Mouse (Mus musculus) E14TG2a.4 (cell line): ENCODE data around the gene Ano8.
"Not testable (repeated sequence)": the region's sequence is repeated elsewhere in the genome, so short reads cannot be mapped to it uniquely, and the experiment has no call there.

Experiments
- H3K27me3 ChIP-seq: 2 replicates; pipeline ENCODE4 v1.6.1; 2014; ENCODE audit warnings: low read length, control low read depth; ENCODE audit not compliant: insufficient read depth
- H3K36me3 ChIP-seq: 2 replicates; pipeline ENCODE4 v1.6.1; 2014; ENCODE audit warnings: low read length, control low read depth; ENCODE audit not compliant: insufficient read depth
- H3K4me1 ChIP-seq: replicated peaks from 2 replicates; pipeline ENCODE4 v1.6.1; 2014; ENCODE audit warnings: low read depth, low read length, control low read depth
- H3K4me3 ChIP-seq: replicated peaks from 2 replicates; pipeline ENCODE4 v1.5.1; 2014; ENCODE audit warnings: mild to moderate bottlenecking, low read length
- H3K9me3 ChIP-seq: 2 replicates; pipeline ENCODE4 v1.6.1; 2014; ENCODE audit warnings: low read length, control low read depth
- CTCF ChIP-seq: conservative IDR thresholded peaks from 2 replicates; pipeline ENCODE4 v1.5.1; 2014; ENCODE audit warnings: low read length
- NANOG ChIP-seq: IDR thresholded peaks from 2 replicates; pipeline ENCODE4 v1.6.1; 2014; ENCODE audit warnings: borderline replicate concordance, low read length, mixed read lengths
- POU5F1 ChIP-seq: IDR thresholded peaks from 2 replicates; pipeline ENCODE4 v1.6.1; 2014; ENCODE audit warnings: low read length, borderline replicate concordance

Gene Ano8

GRCm38 (mm10) chr8:71485142-71486135, at the start of gene Ano8:
Gene Ano8, minus strand, starts transcription at chr8:71485963.
- peak within 1 kb of the TSS; percentile 87 for H3K4me3 ChIP-seq
- peaks cover 31% of the 10 kb centered on the region for H3K27me3 ChIP-seq
- peaks cover 18% of the 10 kb centered on the region for H3K36me3 ChIP-seq
- H3K9me3 ChIP-seq = no peaks in the 10 kb centered on the region
- no peak for TF ChIP-seq POU5F1
- TF ChIP-seq CTCF = no peak
- no peak for TF ChIP-seq NANOG
- H3K4me1 ChIP-seq = peaks cover 74% of the 10 kb centered on the region

- TF ChIP-seq NANOG (no peak), CTCF (peak; percentile 25)
- H3K4me1 ChIP-seq = peaks cover 69% of the 10 kb centered on the region
- peaks cover 15% of the 10 kb centered on the region for H3K36me3 ChIP-seq
- H3K4me3 ChIP-seq = no peak overlapping the region
- peaks cover 41% of the 10 kb centered on the region for H3K27me3 ChIP-seq
- no peaks in the 10 kb centered on the region for H3K9me3 ChIP-seq
These were observed 48.6 kb upstream of the Ano8 start for GRCm38 (mm10) chr8:71534263-71534810.

- H3K4me3 ChIP-seq = peak overlapping the region; percentile 39; the same call in 1 of the 2 replicates
- H3K9me3 ChIP-seq = not testable (repeated sequence)
- peaks cover 33% of the 10 kb centered on the region for H3K27me3 ChIP-seq
- H3K4me1 ChIP-seq = peaks cover 73% of the 10 kb centered on the region
- peaks cover 14% of the 10 kb centered on the region for H3K36me3 ChIP-seq
- peak; percentile 60 for TF ChIP-seq CTCF
These were observed 45.1 kb upstream of the Ano8 start for GRCm38 (mm10) chr8:71530735-71531467.

- H3K27me3 ChIP-seq = peaks cover 45% of the 10 kb centered on the region
- H3K36me3 ChIP-seq = no peaks in the 10 kb centered on the region
- no peak overlapping the region; the same call in 1 of the 2 replicates for H3K4me3 ChIP-seq
- TF ChIP-seq NANOG = no peak
- TF ChIP-seq POU5F1 = no peak
- no peak for TF ChIP-seq CTCF
- peaks cover 70% of the 10 kb centered on the region for H3K4me1 ChIP-seq
- H3K9me3 ChIP-seq = no peaks in the 10 kb centered on the region
These were observed 42.8 kb upstream of the Ano8 start for GRCm38 (mm10) chr8:71528362-71529073.

- Histone ChIP-seq H3K4me1 (peaks cover 72% of the 10 kb centered on the region), H3K27me3 (peaks cover 55% of the 10 kb centered on the region), H3K4me3 (no peak overlapping the region), H3K9me3 (no peaks in the 10 kb centered on the region), H3K36me3 (no peaks in the 10 kb centered on the region)
- TF ChIP-seq NANOG = no peak
These were observed 41.6 kb upstream of the Ano8 start for GRCm38 (mm10) chr8:71527162-71527870.

- Histone ChIP-seq H3K36me3 (no peaks in the 10 kb centered on the region), H3K9me3 (no peaks in the 10 kb centered on the region), H3K4me1 (peaks cover 78% of the 10 kb centered on the region), H3K27me3 (peaks cover 61% of the 10 kb centered on the region), H3K4me3 (peak overlapping the region; percentile 68; the same call in 1 of the 2 replicates)
- TF ChIP-seq CTCF (no peak), NANOG (peak; percentile 77)
These were observed 40.5 kb upstream of the Ano8 start for GRCm38 (mm10) chr8:71526272-71526671.

GRCm38 (mm10) chr8:71525226-71526050, 39.7 kb upstream of the Ano8 start, which contains the start of gene Ccdc194:
Gene Ccdc194, minus strand, starts transcription at chr8:71525711.
- TF ChIP-seq POU5F1 (no peak), CTCF (no peak), NANOG (no peak)
- peaks cover 82% of the 10 kb centered on the region for H3K4me1 ChIP-seq
- H3K27me3 ChIP-seq = peaks cover 70% of the 10 kb centered on the region
- H3K36me3 ChIP-seq = no peaks in the 10 kb centered on the region
- no peaks in the 10 kb centered on the region for H3K9me3 ChIP-seq
- peak within 1 kb of the TSS; percentile 68 for H3K4me3 ChIP-seq
